Comparison of ENCODE assay signal across 9 mouse cellular contexts in the genomic region with DNA sequence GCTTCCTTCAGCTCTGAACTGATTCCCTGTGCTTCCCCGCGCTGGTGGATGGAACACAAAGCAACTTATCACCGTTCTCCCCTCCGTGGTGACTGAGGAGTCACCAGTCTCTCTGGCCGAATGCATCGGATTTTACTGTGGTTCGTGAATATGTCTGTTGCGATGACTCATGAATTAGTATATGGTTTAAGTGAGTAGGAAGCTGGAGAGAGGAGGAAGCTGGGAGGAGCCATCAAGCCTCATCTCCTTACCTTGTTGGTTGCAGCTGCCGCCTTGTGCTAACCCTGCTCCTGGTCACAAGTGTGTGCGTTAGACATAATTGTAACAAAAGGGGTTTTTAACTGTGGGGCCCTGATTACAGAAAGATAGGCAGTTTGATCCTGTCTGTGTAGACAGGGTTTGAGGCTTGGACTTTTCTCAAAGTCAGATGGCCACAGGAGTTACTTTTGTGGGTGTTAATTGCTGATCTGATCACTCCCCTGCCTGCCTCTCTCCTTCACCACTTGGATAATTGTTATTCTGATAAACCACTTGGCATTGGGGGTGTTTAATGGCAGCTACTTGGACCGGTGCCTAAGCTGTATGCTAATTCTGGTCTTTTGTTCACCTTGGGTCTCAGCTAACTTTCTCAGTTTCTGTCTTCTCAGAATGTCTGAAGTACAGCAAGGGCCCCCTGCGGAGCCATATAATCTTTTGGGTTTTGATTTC. TPM values are rescaled to one million over a fixed set of nuclear protein-coding genes. Genes with fewer than 3 reads are reported as not detected.
DNase-seq lines count a peak whose midpoint lies in the region; ATAC-seq and TF ChIP-seq lines count a peak whose summit lies in the region.
"Had no signal": no experiment of that assay in that cellular context is flagged by ENCODE, and none has a peak within 500 bp of the region (broad histone marks: within the 10 kb centered on the region; RNA-seq: fewer than 3 reads in every experiment).

No protein-coding gene starts in this region.

- H3K27me3 ChIP-seq in kidney, postnatal 0 days (ENCODE audit: insufficient read depth, low read length), result no peaks in the 10 kb centered on the region
- no peaks in the 10 kb centered on the region for H3K27me3 ChIP-seq in hindbrain, embryonic 14.5 days (ENCODE audit: control insufficient read depth, insufficient read depth, low read length)
- H3K27me3 ChIP-seq in myocyte (ENCODE audit: control insufficient read depth, insufficient read depth, insufficient read length), result no peaks in the 10 kb centered on the region
- H3K27me3 ChIP-seq in liver, embryonic 12.5 days (replicated peaks), result no peaks in the 10 kb centered on the region

- peaks cover 63% of the 10 kb centered on the region for H3K4me1 ChIP-seq in kidney, postnatal 0 days (replicated peaks; ENCODE audit: insufficient read depth, low read length)
- H3K4me1 ChIP-seq in hindbrain, embryonic 14.5 days (replicated peaks; ENCODE audit: control insufficient read depth, insufficient read depth, low read length), result peaks cover 42% of the 10 kb centered on the region
- peaks cover 71% of the 10 kb centered on the region for H3K4me1 ChIP-seq in liver, embryonic 12.5 days

- 51% methylated on average over 12 of the region's 12 CpGs for WGBS in kidney, postnatal 0 days
- 30% methylated on average over 12 of the region's 12 CpGs for WGBS in hindbrain, embryonic 14.5 days
- 36% methylated on average over 12 of the region's 12 CpGs for WGBS in liver, embryonic 12.5 days (ENCODE audit: insufficient replicate concordance)

- no peak overlapping the region for H3K4me3 ChIP-seq in kidney, postnatal 0 days (replicated peaks; ENCODE audit: low read depth, low read length)
- no peak overlapping the region for H3K4me3 ChIP-seq in hindbrain, embryonic 14.5 days (replicated peaks; ENCODE audit: low read length)
- no peak overlapping the region for H3K4me3 ChIP-seq in myocyte
- H3K4me3 ChIP-seq in liver, embryonic 12.5 days, result no peak overlapping the region

- no peak overlapping the region for H3ac ChIP-seq in myocyte (ENCODE audit: control insufficient read depth, insufficient read length)

- no peaks in the 10 kb centered on the region for H3K9me3 ChIP-seq in kidney, postnatal 0 days (replicated peaks; ENCODE audit: low read length)
- H3K9me3 ChIP-seq in hindbrain, embryonic 14.5 days (ENCODE audit: control insufficient read depth, low read length), result no peaks in the 10 kb centered on the region
- H3K9me3 ChIP-seq in liver, embryonic 12.5 days (replicated peaks), result no peaks in the 10 kb centered on the region

- H3K9ac ChIP-seq in kidney, postnatal 0 days (ENCODE audit: low read depth, low read length), result no peak overlapping the region
- no peak overlapping the region for H3K9ac ChIP-seq in hindbrain, embryonic 14.5 days
- H3K9ac ChIP-seq in liver, embryonic 12.5 days, result no peak overlapping the region

- no peak for TF ChIP-seq CTCF in kidney, postnatal 0 days (IDR thresholded peaks at IDR 0.05; ENCODE audit: low read depth)
- TF ChIP-seq CTCF in brain, embryonic 14.5 days (IDR thresholded peaks at IDR 0.05; ENCODE audit: borderline replicate concordance, extremely low read depth, insufficient read depth, insufficient read length), result no peak

- H3K79me2 ChIP-seq in myocyte (ENCODE audit: control insufficient read depth, insufficient read depth), result peaks cover 92% of the 10 kb centered on the region

- no peak overlapping the region for H3K4me2 ChIP-seq in kidney, postnatal 0 days (ENCODE audit: low read length)
- H3K4me2 ChIP-seq in hindbrain, embryonic 14.5 days (replicated peaks), result no peak overlapping the region
- H3K4me2 ChIP-seq in myocyte (ENCODE audit: low read depth), result peak overlapping the region; percentile 32
- no peak overlapping the region for H3K4me2 ChIP-seq in liver, embryonic 12.5 days

- DNase-seq in kidney, postnatal 0 days (ENCODE audit: low spot score), result no peak
- no peak for DNase-seq in kidney, adult 9 months
- peak; percentile 91 for DNase-seq in brain, embryonic 14.5 days (ENCODE audit: low read depth)
- DNase-seq in hindbrain, embryonic 14.5 days (ENCODE audit: low spot score), result peak; percentile 46
- DNase-seq in cerebellum, postnatal 14 days, result no peak
- DNase-seq in lung, adult 18-20 months, result no peak
- DNase-seq: heart, adult 18-20 months had no signal

- no peak for ATAC-seq in kidney, postnatal 0 days (replicated peaks; ENCODE audit: low FRiP score, low read depth)
- peak; percentile 11; the same call in 1 of the 2 replicates for ATAC-seq in hindbrain, embryonic 14.5 days (ENCODE audit: low FRiP score)
- ATAC-seq in liver, embryonic 12.5 days, result no peak

- no peak for TF ChIP-seq POLR2A in brain, embryonic 14.5 days (IDR thresholded peaks at IDR 0.05; ENCODE audit: borderline replicate concordance, extremely low read depth, insufficient read depth, insufficient read length, poor library complexity, severe bottlenecking)
- TF ChIP-seq POLR2A in myocyte (IDR thresholded peaks at IDR 0.05; ENCODE audit: insufficient read length, low read depth), result no peak

- no peaks in the 10 kb centered on the region for H3K36me3 ChIP-seq in kidney, postnatal 0 days (ENCODE audit: insufficient read depth, low read length)
- H3K36me3 ChIP-seq in hindbrain, embryonic 14.5 days (replicated peaks; ENCODE audit: control insufficient read depth, insufficient read depth), result no peaks in the 10 kb centered on the region
- no peaks in the 10 kb centered on the region for H3K36me3 ChIP-seq in myocyte (ENCODE audit: control insufficient read depth, insufficient read depth)
- no peaks in the 10 kb centered on the region; the same call in 1 of the 2 replicates for H3K36me3 ChIP-seq in liver, embryonic 12.5 days

- H3K27ac ChIP-seq in kidney, postnatal 0 days, result peak overlapping the region; percentile 57; the same call in 1 of the 2 replicates
- H3K27ac ChIP-seq in hindbrain, embryonic 14.5 days, result peak overlapping the region; percentile 61
- H3K27ac ChIP-seq in liver, embryonic 12.5 days, result no peak overlapping the region

TF ChIP-seq in myocyte, 11 proteins besides CTCF, POLR2A, EP300 and RAD21:
- peak in 2 of 3 experiments; percentile 35 to 51 for TF ChIP-seq MYOD1 (IDR thresholded peaks at IDR 0.05; ENCODE audit: control insufficient read depth in 1 of 3, insufficient read length in 2 of 3, low read depth in 2 of 3)
- TF ChIP-seq POLR2AphosphoS2 (IDR thresholded peaks at IDR 0.05; ENCODE audit: insufficient read length, low read depth), result no peak
- TF ChIP-seq MYOG (IDR thresholded peaks at IDR 0.05; ENCODE audit: control insufficient read depth in 1 of 3, insufficient read depth in 1 of 3, insufficient read length in 2 of 3, low read depth in 2 of 3), result peak in 1 of 3 experiments; percentile 12

RNA-seq across cellular contexts. Expression of a gene that starts 33.1 kb away (rescaled TPM):
- polyA plus RNA-seq in kidney, postnatal 0 days (2015; fragmentation: Nextera tagmentation; extraction: Ambion mirVana), result 140 and 154 TPM in 2 replicates
- polyA plus RNA-seq in brain, embryonic 14.5 days (2012; rRNA removed), result 111 and 133 TPM in 2 replicates
- 155 and 163 TPM in 2 replicates for polyA plus RNA-seq in hindbrain, embryonic 14.5 days (2014; fragmentation: Nextera tagmentation; extraction: Ambion mirVana)
- 114 TPM for polyA plus RNA-seq in myocyte (2012; fragmentation: generic; extraction: Trizol)
- 57.6 and 59.0 TPM in 2 replicates for polyA plus RNA-seq in liver, embryonic 12.5 days (2016; fragmentation: Nextera tagmentation; extraction: Ambion mirVana)

Comparison
In these comparisons a context has a peak if more than half of its experiments do, and no peak if none do; other contexts are left out.
1. DNase-seq: peak in brain, embryonic 14.5 days (single experiment) and hindbrain, embryonic 14.5 days (single experiment); none in kidney, postnatal 0 days (single experiment), kidney, adult 9 months (single experiment), cerebellum, postnatal 14 days (0 of 2) and lung, adult 18-20 months (0 of 2).